Mouse (Mus musculus) lung, adult 2 months (tissue): ENCODE data around the gene Cd248.

Experiments used
- CTCF ChIP-seq: fragments of 200-500 bp; IDR thresholded peaks from 2 replicates; pipeline ENCODE4 v1.5.1; 2011; ENCODE audit warnings: mild to moderate bottlenecking, low read length, control low read depth; ENCODE audit not compliant: insufficient read depth
- POLR2A ChIP-seq: fragments of 200-500 bp; IDR thresholded peaks from 2 replicates; pipeline ENCODE4 v1.6.1; 2011; ENCODE audit warnings: low read depth, mild to moderate bottlenecking, control low read depth, low read length, borderline replicate concordance; ENCODE audit errors: extremely low read depth

- TF ChIP-seq POLR2A (no peak), CTCF (no peak)
Observed at GRCm38 (mm10) chr19:5067040-5067799, 658 bp upstream of the Cd248 start.
